Mouse (Mus musculus) neural tube, embryonic 13.5 days (tissue): ENCODE results near the gene Gata1. TPM values are rescaled to one million over a fixed set of nuclear protein-coding genes. Genes with fewer than 3 reads are reported as not detected.

ENCODE experiments used
- ATAC-seq: fragments of 200-750 bp; cut with Nextera tagmentation; 2 replicates; pipeline ENCODE4 v1.8.0; 2017; ENCODE audit warnings: low read depth, mild to moderate bottlenecking, moderate TSS enrichment, moderate library complexity
- H3K27ac ChIP-seq: fragments of 300-500 bp; sonication (generic); replicated peaks from 2 replicates; pipeline ENCODE4 v1.5.1; 2015; ENCODE audit warnings: moderate library complexity, mild to moderate bottlenecking, inconsistent platforms
- H3K27me3 ChIP-seq: fragments of 300-500 bp; sonication (generic); 2 replicates; pipeline ENCODE4 v1.6.1; 2015; ENCODE audit warnings: mild to moderate bottlenecking, inconsistent platforms
- H3K36me3 ChIP-seq: fragments of 300-500 bp; sonication (generic); 2 replicates; pipeline ENCODE4 v1.6.1; 2015; ENCODE audit warnings: mild to moderate bottlenecking, inconsistent platforms
- H3K4me1 ChIP-seq: fragments of 300-500 bp; sonication (generic); replicated peaks from 2 replicates; pipeline ENCODE4 v1.6.1; 2015; ENCODE audit warnings: inconsistent platforms
- H3K4me2 ChIP-seq: fragments of 300-500 bp; sonication (generic); 2 replicates; pipeline ENCODE4 v1.6.1; 2015; ENCODE audit warnings: inconsistent platforms, mild to moderate bottlenecking, moderate library complexity
- H3K4me3 ChIP-seq: fragments of 300-500 bp; sonication (generic); 2 replicates; pipeline ENCODE4 v1.5.1; 2015; ENCODE audit warnings: mild to moderate bottlenecking, inconsistent platforms
- H3K9ac ChIP-seq: fragments of 300-500 bp; sonication (generic); 2 replicates; pipeline ENCODE4 v1.6.1; 2015; ENCODE audit warnings: moderate library complexity, mild to moderate bottlenecking, inconsistent platforms
- H3K9me3 ChIP-seq: fragments of 300-500 bp; sonication (generic); 2 replicates; pipeline ENCODE4 v1.6.1; 2016; ENCODE audit warnings: inconsistent platforms
- WGBS: fragments of 180-500 bp; shearing (Covaris S2); methylation state at CpG from one replicate; pipeline ENCODE4 v1.1.7; 2015; 5-methylcytosine and 5-hydroxymethylcytosine counted together
- polyA plus RNA-seq: library from polyadenylated mRNA; unstranded; fragments of >200 nt; fragmentation: Nextera tagmentation; extraction: Ambion mirVana; gene quantifications from 2 replicates; pipeline ENCODE4 v1.2.1, GENCODE M21; 2015

The Gata1 gene
- polyA plus RNA-seq, 1 experiment from 2014 or later: 0.73 TPM

- H3K27me3 ChIP-seq: no peaks in the 10 kb centered on the region
- H3K4me2 ChIP-seq: no peak overlapping the region
- H3K4me3 ChIP-seq: no peak overlapping the region
- H3K36me3 ChIP-seq: no peaks in the 10 kb centered on the region
- WGBS: 24% methylated on average over 5 of the region's 5 CpGs
- no peak for ATAC-seq
- H3K9me3 ChIP-seq: no peaks in the 10 kb centered on the region
- H3K9ac ChIP-seq: no peak overlapping the region
- no peak overlapping the region for H3K27ac ChIP-seq
- H3K4me1 ChIP-seq: no peaks in the 10 kb centered on the region
Observed at GRCm38 (mm10) chrX:8002001-8002400, 24.1 kb upstream of the Gata1 start.

DNA sequence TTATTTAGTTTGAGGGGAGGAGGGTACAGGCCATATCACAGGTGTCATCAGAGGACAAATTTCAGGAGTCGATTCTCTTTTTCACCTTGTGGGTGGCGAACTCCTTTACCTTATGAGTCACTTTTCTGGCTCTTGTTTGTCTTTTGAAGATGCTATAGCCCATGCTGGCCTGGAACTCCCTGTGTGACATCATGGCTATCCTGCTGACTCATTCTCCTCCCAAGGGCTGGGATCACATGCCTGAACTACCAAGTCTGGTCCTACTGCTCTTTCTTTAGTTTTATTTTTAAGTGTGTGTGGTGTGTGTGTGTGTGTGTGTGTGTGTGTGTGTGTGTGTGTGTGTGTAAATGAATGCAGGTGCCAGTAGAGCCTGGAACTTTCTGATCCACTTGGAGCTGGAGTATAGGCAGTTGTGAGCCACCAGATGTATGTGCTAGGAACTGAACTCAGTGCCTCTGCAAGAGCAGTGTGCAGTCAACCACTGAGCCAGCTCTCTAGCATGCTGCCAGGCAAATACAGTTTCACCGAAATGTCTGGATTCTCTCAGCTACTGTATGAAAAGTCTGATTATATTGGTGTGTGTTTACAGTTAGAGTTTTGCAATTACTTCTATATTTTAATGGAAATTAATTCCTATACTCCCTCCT is 22.8 kb upstream of the Gata1 start:
- Histone ChIP-seq H3K27me3 (no peaks in the 10 kb centered on the region), H3K9me3 (no peaks in the 10 kb centered on the region), H3K36me3 (no peaks in the 10 kb centered on the region), H3K4me3 (no peak overlapping the region), H3K4me1 (no peaks in the 10 kb centered on the region), H3K9ac (no peak overlapping the region), H3K27ac (no peak overlapping the region), H3K4me2 (no peak overlapping the region)
- 75% methylated on average over 3 of the region's 3 CpGs for WGBS
- ATAC-seq: no peak

- no peaks in the 10 kb centered on the region for H3K27me3 ChIP-seq
- no peak overlapping the region for H3K27ac ChIP-seq
- ATAC-seq: no peak
- no peaks in the 10 kb centered on the region for H3K36me3 ChIP-seq
- no peaks in the 10 kb centered on the region for H3K4me1 ChIP-seq
- no peaks in the 10 kb centered on the region for H3K9me3 ChIP-seq
- no peak overlapping the region for H3K9ac ChIP-seq
- H3K4me2 ChIP-seq: no peak overlapping the region
- H3K4me3 ChIP-seq: no peak overlapping the region
- 75% methylated on average over 10 of the region's 10 CpGs for WGBS
Observed at GRCm38 (mm10) chrX:7993068-7993735, 15.3 kb upstream of the Gata1 start.

DNA sequence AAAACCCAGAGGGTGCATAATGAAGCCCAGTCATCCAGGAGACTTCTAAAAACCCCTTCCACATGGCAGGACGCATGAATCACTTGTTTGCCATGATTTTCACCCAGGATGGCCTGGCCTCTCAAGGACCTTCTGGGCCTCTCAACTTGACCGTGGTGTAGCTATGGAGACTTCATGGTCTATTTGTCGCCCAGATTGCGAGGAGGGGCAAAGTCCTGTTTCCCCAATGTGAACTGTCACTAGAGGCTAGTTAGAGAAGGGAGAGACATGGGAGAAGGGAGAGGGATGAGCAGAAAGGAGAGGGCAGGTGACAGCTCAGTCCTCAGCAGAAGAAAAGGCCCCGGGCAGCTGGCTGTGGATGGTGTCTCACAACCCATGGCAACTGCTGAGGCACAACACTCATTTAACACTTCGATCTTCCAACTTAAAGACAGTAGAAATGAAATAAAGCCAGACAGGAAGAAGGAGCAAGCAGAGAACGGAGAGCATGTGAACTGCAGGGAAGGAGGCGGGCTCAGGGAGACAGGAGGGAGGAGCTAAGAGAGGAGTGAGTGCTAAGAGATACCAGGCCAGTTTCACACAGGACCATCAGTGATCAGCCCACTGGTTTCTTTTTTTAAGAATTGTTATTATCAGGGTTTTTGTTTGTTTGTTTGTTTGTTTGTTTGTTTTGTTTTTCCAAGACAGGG is 14.7 kb upstream of the Gata1 start:
- 66% methylated on average over 8 of the region's 8 CpGs for WGBS
- ATAC-seq: no peak
- Histone ChIP-seq H3K4me1 (no peaks in the 10 kb centered on the region), H3K9ac (no peak overlapping the region), H3K9me3 (no peaks in the 10 kb centered on the region), H3K4me3 (no peak overlapping the region), H3K27me3 (no peaks in the 10 kb centered on the region), H3K27ac (no peak overlapping the region), H3K4me2 (no peak overlapping the region), H3K36me3 (no peaks in the 10 kb centered on the region)

- no peaks in the 10 kb centered on the region for H3K36me3 ChIP-seq
- no peak overlapping the region for H3K27ac ChIP-seq
- no peaks in the 10 kb centered on the region for H3K4me1 ChIP-seq
- no peak for ATAC-seq
- no peak overlapping the region for H3K4me3 ChIP-seq
- no peak overlapping the region for H3K9ac ChIP-seq
- WGBS: 84% methylated on average over 7 of the region's 7 CpGs
- H3K27me3 ChIP-seq: no peaks in the 10 kb centered on the region
- H3K9me3 ChIP-seq: no peaks in the 10 kb centered on the region
- no peak overlapping the region for H3K4me2 ChIP-seq
Observed at GRCm38 (mm10) chrX:7981368-7981767, 3.5 kb upstream of the Gata1 start.

- ATAC-seq: no peak
- WGBS: 63% methylated on average over 4 of the region's 4 CpGs
- no peaks in the 10 kb centered on the region for H3K36me3 ChIP-seq
- no peaks in the 10 kb centered on the region for H3K9me3 ChIP-seq
- no peak overlapping the region for H3K27ac ChIP-seq
- no peak overlapping the region for H3K4me3 ChIP-seq
- no peaks in the 10 kb centered on the region for H3K27me3 ChIP-seq
- H3K4me1 ChIP-seq: no peaks in the 10 kb centered on the region
- no peak overlapping the region for H3K9ac ChIP-seq
- no peak overlapping the region for H3K4me2 ChIP-seq
Observed at GRCm38 (mm10) chrX:7971292-7971691, 6.6 kb downstream of the Gata1 start.

DNA sequence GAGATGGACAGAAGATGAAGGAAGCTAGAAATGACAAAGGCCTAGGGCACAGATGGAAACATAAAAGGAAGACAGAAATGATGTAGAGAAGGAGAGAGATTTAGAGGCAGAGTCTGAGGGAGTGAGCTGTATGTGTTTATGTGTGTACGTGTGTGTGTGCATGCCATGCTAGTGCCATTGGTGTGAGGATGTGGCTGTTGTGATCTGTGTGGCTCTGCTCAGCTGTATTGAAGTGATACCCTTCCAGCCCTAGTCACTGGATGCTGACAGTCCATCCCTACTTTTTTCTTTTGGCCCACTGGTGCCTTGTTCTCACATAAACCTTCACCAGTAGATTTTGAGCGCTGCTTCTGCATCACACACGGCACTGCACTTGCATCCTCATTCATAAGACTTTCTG is 9.0 kb downstream of the Gata1 start:
- H3K4me2 ChIP-seq: no peak overlapping the region
- whole genome bisulfite sequencing: 84% methylated on average over 3 of the region's 3 CpGs
- no peaks in the 10 kb centered on the region for H3K9me3 ChIP-seq
- no peak for ATAC-seq
- H3K27me3 ChIP-seq: no peaks in the 10 kb centered on the region
- no peaks in the 10 kb centered on the region for H3K36me3 ChIP-seq
- H3K4me3 ChIP-seq: no peak overlapping the region
- H3K27ac ChIP-seq: no peak overlapping the region
- no peak overlapping the region for H3K9ac ChIP-seq
- H3K4me1 ChIP-seq: no peaks in the 10 kb centered on the region

- H3K4me2 ChIP-seq: no peak overlapping the region
- H3K9me3 ChIP-seq: no peaks in the 10 kb centered on the region
- H3K27me3 ChIP-seq: no peaks in the 10 kb centered on the region
- no peak for ATAC-seq
- H3K27ac ChIP-seq: no peak overlapping the region
- H3K4me1 ChIP-seq: no peaks in the 10 kb centered on the region
- no peaks in the 10 kb centered on the region for H3K36me3 ChIP-seq
- no peak overlapping the region for H3K4me3 ChIP-seq
- WGBS: 84% methylated on average over 8 of the region's 8 CpGs
- no peak overlapping the region for H3K9ac ChIP-seq
Observed at GRCm38 (mm10) chrX:7968226-7968625, 9.6 kb downstream of the Gata1 start.

DNA sequence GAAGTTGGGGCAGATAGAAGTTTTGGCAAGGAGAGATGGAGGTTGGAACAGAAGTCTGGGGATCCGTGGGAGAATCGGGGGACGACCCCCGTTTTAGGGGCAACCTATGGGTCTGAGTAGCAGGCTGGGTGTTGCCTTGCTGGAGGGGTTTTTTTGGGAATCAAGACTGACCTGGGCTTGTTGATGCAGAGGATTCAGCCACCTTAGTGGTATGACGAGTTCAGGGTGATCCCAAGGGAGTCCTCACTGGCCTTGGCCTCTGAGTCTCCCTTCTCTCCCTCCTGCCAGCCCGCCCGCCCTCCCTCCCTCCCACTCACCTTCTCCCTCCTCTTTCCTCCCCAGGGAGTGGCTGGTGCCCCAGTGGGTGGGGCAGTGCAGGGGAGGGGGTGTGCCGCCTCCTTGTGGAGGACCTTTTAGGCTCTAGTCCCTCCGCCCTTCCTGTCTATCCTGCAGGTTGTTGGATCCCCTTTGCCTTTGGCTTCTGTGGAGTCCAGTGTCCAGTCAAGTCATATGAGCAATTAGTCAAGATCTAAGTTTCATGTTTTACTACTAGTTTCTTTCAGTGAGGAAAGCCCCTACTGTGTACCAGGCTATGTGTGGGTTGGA is 10.2 kb downstream of the Gata1 start:
- Histone ChIP-seq H3K27me3 (no peaks in the 10 kb centered on the region), H3K9me3 (no peaks in the 10 kb centered on the region), H3K4me2 (no peak overlapping the region), H3K27ac (no peak overlapping the region), H3K4me1 (no peaks in the 10 kb centered on the region), H3K36me3 (no peaks in the 10 kb centered on the region), H3K9ac (no peak overlapping the region), H3K4me3 (no peak overlapping the region)
- WGBS: 78% methylated on average over 7 of the region's 9 CpGs
- no peak for ATAC-seq

GRCm38 (mm10) chrX:7966161-7966560 is 11.7 kb downstream of the Gata1 start:
- Histone ChIP-seq H3K4me3 (no peak overlapping the region), H3K27me3 (no peaks in the 10 kb centered on the region), H3K4me1 (no peaks in the 10 kb centered on the region), H3K4me2 (no peak overlapping the region), H3K9me3 (no peaks in the 10 kb centered on the region), H3K36me3 (no peaks in the 10 kb centered on the region), H3K9ac (no peak overlapping the region), H3K27ac (no peak overlapping the region)
- no peak for ATAC-seq
- WGBS: 68% methylated on average over 4 of the region's 4 CpGs

- no peak overlapping the region for H3K27ac ChIP-seq
- H3K4me2 ChIP-seq: no peak overlapping the region
- H3K27me3 ChIP-seq: no peaks in the 10 kb centered on the region
- no peaks in the 10 kb centered on the region for H3K4me1 ChIP-seq
- no peaks in the 10 kb centered on the region for H3K36me3 ChIP-seq
- 81% methylated on average over 7 of the region's 7 CpGs for WGBS
- no peak overlapping the region for H3K4me3 ChIP-seq
- H3K9me3 ChIP-seq: no peaks in the 10 kb centered on the region
- no peak overlapping the region for H3K9ac ChIP-seq
- no peak for ATAC-seq
Observed at GRCm38 (mm10) chrX:7963829-7964626, 13.8 kb downstream of the Gata1 start.

DNA sequence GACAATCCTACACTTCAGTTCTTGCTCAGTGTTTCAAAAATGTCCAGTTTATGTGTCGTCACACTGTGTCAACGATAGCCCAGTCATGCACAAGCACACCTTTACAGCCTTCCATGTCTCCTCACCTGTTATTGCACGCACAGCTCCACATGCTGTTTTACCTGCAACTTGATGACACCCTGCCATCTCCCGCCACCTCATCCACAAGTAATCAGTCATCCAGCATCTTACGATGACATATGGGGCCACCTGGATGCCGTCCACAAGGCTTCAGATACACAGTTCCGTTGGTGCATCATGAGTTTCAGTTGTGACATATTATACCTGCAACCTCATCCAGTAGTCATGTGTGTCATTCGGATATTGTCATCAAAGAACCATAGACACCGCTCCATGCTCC is 19.0 kb downstream of the Gata1 start:
- Histone ChIP-seq H3K27ac (no peak overlapping the region), H3K27me3 (no peaks in the 10 kb centered on the region), H3K9me3 (no peaks in the 10 kb centered on the region), H3K36me3 (no peaks in the 10 kb centered on the region), H3K4me2 (no peak overlapping the region), H3K4me3 (no peak overlapping the region), H3K4me1 (no peaks in the 10 kb centered on the region), H3K9ac (no peak overlapping the region)
- 93% methylated on average over 9 of the region's 9 CpGs for WGBS
- ATAC-seq: no peak
